Mouse (Mus musculus) inflammation-experienced regulatory T-cells, adult 6 months (primary cell): ENCODE data around the gene Fam198b. TPM values are rescaled to one million over a fixed set of nuclear protein-coding genes. Genes with fewer than 3 reads are reported as not detected.

Source experiments
- ATAC-seq: one replicate; pipeline ENCODE4 v1.8.0; 2017
- polyA plus RNA-seq, 3 experiments: library from polyadenylated mRNA; unstranded; fragments of 100-300 nt; shearing (Covaris generic); gene quantifications; one replicate each; pipeline ENCODE4 v1.2.1; 2017

The Fam198b gene
- polyA plus RNA-seq, 3 experiments from 2014 or later: 0.26 TPM; not detected in 2

DNA sequence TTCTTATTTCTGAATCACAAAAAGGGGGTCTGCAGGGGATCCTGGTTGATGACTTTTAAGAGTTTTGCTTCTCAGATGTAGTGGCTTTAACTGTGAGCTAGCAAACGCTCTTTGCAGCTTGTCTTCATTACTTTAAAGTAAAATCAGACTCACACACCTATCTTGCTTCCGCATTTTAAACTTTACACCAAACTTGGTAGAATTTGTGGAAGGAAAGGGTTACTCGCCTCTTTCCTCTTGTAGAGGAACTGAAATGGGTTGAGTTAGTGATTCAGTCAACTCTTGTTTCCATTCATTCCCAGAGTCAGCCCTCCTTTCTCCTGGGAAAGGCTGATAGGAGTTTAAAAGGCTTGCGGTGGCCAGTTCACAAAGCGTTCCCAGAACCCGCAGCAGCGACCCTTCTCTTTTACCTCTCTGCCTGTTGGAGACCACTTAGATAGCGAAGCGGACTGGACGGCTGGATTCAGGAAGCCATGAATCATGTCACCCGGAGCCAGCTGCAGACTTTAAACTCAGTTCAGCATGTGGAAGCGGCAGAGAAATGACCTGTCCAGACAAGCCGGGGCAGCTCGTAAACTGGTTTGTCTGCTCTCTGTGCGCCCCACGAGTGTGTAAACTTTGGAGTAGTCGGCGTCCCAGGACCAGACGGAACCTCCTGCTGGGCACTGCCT is 1.5 kb downstream of the Fam198b start:
- no peak for ATAC-seq

DNA sequence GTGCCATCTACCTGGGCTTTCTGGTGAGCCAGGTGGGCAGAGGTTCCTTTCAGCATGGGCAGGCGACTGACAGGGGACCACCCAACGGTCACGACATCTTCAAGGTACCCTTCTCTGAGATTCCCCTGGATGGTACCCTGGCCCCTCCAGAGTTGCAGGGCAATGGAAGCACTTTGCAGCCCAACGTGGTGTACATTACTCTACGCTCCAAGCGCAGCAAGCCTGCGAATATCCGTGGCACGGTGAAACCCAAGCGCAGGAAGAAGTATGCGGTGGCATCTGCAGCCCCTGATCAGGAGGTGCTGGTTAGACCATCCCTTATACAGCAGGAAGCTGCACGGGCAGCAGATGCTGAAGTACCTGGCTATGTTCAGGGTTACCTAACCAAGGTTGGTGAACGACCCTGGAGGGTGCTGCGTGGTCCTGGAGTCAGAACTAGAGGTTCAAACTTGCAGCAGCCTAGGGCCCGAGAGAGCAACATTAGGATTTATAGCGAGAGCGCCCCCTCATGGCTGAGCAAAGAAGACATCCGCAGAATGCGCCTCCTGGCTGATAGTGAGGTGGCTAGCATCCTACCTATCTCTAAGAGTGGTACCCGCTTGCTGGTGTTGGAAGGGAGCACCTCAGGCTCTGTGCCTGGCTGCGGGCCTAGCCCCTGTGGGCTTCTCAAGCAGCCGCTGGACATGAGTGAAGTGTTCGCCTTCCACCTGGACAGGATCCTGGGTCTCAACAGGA is 2.2 kb downstream of the Fam198b start:
- no peak for ATAC-seq

DNA sequence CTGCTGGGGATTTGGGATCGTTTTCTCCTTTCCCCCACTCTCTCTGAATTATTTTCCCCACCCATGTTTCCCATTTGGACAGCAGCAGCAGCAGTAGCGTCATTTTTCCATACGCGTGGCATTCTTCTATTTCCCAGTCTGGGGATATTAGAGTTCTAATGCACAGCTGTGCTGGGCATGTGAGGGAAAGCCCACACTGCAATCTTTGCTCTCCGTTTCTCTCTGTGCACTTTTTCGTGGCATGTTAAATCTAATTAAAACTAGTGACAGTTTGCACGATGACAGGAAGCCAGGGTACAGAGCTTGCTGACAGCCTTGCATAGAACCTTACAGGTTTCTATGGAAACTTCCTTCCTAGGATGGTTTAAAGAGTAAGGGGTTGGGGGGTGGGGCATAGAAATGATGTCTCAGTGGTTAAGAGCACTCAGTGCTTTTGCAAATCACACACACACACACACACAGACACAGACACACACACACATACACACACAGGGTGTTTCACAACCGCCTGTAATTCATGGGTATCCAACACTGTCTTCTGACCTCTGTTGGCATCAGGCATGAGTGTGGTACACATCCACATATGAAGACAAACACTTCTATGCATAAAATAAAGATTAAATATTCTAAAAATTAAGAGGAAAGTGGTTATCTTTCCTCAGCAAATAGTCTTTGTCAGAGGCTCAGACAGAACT is 3.0 kb downstream of the Fam198b start:
- no peak for ATAC-seq

DNA sequence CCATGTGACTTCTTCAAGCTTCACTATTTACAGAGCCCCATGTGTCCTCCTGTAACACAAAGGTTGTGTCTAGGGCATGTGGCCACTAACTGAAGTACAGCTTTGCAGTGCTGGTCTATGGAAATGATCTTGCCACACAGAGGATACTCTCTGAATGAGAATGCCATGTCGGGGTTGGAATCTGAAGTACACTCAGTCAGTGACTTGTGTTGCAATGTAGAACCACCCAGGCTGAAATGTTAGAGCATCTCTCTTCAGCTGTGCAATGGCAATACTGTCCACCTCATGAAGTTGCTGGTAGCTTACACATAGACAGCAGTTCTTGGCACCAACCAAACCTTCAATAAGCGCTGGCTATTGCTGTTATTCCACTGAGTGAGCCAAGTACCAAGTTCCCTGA is 3.6 kb downstream of the Fam198b start:
- no peak for ATAC-seq

DNA sequence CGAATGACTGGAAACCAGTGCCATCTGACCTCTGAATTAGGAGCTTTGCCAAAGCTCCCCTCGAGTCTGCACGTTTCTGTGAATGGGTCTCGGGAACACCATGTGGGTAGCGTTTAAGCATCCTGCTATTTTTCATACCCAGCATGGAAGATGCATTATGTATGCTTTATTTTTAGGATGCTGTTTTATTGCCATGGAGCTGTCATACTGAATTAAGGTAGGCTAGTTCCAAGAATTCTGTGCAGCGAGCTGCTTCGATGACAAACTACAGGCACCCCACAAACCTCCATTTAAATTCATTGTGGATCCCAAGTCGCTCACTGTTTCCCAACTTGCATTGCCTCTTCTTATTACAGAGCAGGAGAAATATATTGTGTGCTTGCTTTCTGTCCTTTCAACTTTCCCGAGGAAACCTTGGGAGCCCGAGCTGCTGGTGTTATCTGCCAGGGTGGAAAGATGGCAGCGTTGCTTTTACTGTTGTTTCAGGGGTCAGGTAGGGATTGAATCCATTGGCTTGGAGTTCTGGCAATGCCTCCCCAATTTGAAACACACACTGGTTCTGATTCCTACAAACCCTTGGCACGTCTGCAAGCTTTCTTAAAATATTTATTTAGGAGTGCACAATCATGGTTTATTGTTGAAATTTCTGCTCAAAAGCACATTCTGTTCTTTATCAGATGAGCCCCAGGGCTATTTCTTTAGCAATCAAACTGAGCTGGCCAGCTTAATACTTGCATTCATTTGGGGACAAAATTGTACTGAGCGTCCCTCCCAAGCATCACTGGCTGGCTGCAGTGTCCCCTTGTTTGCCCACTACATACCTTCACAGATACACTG is 13.4 kb downstream of the Fam198b start:
- ATAC-seq: no peak

DNA sequence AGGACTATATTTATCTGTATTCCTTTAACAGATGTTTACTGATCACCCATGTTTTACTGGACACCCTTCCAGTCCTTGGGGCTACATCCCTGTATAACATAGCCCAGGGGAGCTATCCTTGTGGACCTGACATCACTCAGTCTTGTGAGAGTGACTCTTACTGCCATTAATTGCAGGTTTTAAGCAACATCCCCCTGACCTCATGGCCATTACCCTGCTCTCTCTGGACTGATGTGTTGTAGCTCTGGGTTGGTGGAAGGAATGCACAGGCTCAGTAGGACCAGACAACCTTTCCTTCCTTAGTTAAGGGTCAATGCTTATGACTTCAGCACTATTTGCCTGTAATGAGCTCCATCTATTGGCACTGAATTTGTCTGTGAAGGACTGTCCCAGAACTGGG is 14.2 kb downstream of the Fam198b start:
- no peak for ATAC-seq

DNA sequence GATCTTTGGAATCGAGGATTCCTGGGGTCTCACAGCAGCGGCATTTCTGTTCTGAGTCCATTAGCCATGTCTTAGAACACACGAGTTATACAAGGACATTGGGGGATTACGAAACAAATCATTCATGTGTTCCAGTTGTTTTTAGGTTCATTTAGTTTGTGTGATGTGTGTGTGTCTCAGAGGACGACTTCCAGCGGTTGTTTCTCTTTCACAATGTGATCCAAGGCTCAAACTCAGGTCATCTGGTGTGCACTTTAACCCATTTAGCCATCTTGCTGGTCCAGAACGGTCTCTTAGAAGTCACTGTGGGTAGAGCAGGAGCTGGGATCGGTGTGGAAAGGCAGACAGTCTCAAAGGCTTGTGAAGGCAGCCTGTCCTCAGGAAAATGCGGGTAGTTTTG is 15.6 kb downstream of the Fam198b start:
- ATAC-seq: no peak

DNA sequence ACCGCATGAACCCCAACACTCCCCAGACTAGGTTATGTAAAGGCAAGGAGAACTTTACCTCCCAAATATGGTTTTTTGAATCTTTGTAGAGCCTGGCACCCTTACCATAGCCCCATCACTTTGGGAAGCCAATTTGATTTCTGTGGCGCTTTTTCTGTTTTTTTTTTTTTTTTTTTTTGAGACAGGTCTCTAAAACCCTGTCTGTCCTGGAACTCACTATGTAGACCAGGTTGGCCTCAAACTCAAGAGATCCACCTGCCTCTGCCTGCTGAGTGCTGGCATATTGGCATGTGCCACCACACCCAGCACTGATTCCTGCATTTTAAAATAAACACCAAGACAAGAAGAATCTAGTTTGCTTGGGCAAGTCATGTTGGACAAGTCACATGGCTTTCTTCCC is 16.2 kb downstream of the Fam198b start:
- no peak for ATAC-seq

DNA sequence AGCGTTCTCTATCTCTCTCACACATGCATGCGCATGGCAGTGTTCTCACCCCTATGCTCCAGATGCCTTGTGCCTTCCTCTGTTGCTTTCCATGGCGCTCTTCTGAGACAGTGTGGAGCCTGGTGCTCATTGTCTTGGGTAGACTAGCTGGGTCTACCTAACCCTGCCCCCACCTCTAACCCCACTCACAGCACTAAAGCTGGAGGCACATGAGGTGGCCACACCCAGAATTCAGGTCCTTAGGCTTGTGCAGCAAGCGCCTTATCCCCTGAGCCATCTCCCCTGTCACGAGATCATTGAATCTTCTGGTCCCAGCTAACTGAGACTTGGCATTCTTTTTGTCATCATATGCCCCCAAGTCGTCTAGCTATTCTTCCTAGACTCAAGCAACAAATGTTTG is 17.0 kb downstream of the Fam198b start:
- no peak for ATAC-seq

DNA sequence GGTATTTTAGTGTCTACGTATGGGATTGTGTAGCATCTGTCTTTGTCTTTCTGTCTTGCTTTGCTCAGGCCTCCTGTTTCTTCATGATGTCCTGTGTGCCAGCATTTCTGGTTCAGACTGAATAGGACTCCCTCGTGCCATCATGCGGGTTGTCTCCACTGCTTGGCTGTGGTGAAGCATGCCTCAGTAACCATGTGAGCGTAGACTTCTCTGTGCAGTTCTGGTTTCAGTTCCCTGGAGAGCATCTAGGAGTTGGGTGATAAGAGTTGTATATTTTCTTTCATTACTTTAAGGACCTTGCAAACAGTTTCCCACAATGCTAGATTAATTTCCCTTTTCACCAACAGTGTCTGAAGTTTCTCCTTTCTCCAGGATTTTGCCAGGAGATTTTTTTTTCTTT is 17.4 kb downstream of the Fam198b start:
- no peak for ATAC-seq

DNA sequence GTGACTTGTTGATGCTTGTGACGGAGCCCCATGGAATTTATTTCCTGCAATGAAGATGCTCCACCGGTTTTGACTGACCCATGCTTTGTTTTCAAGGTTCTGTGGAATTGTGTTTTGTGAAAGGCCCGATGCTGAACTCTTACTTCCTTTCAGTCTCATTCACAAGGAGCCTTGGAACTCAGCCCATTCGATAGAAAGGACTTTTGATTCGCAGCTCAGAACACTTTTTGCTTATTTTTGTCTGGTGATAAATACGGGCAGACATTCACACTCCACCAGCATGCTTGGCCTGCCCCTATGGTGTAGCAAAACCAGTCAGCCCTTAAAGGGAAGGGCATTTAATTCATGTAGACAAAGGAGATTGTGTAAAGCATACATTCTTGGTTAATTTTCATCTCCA is 19.5 kb downstream of the Fam198b start:
- no peak for ATAC-seq

DNA sequence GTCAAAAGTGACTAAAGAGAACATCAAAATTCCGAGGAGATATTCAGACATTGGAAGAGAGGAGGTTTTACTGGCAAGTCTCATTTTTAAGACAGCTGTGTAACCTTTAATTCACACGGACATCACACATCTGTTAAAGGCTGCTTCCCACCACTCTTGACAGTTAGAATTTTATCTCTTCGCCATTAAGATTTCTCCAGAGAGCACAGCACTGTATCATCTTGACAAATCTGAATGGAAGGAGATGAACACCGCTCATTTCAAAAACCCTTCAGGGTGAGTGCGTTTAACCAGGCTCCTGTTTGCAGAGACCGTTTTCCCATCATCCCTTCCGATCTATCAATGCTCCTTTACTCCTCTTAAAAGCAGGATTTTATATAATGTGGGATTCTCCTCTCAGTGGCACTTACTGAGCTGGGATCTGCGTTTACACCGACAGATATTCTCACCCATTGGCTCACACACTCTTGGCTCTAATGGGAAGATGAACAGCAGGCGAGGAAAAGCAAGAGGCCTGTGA is 20.0 kb downstream of the Fam198b start:
- no peak for ATAC-seq

DNA sequence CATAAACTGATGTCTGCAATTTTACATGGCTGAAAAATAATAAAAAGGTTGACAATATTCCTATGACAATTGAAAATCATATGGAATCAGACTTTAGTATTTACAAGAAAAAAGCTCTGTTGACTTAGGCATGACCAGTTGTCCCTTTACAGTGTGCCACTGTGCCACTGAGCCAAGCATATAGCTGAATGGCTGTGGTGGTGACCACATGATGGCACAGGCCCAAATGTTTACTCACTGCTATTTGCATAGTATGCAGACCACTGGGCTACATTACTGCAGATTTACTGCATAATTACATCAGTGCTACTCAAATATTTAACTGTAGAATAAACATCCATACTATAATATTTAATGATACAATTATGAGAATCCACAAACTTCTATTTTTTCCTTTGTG is 21.1 kb downstream of the Fam198b start:
- ATAC-seq: no peak

DNA sequence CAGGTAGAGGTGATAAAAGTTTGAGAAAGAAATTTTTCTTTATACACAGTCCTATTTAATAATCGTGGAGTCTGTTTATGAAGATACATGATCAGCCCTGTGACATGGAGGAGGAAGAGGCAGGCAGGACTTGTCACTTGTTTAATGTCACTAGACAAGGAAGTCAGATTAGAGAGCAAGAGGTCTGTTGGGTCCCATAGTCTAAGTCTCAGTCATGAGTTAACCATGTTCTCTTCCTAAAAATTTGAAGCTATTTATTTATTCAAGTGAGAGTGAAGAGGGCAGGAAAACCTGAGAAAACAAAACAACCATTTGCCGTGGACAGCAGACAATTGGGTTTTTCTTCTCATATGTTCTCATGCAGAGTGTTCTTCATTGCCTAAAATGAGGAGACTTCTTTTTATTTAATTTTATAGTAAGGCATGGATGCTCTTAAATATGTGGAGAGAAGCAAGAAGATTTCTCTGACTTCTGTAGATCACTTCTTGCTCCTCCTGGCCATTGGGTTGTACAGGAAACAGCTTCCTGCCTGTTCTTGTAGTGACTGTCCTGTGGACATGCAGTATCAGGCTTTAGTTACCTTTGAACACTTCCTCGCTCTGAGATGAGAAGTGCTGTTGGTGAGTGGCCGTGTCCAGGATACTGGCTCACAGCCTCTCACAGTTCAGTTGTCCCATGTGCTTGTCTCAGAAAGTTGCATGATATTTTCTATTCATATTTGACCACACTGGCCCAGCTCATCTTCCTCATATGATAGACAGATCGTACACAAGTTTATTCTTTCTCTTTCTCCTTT is 22.1 kb downstream of the Fam198b start:
- ATAC-seq: no peak

DNA sequence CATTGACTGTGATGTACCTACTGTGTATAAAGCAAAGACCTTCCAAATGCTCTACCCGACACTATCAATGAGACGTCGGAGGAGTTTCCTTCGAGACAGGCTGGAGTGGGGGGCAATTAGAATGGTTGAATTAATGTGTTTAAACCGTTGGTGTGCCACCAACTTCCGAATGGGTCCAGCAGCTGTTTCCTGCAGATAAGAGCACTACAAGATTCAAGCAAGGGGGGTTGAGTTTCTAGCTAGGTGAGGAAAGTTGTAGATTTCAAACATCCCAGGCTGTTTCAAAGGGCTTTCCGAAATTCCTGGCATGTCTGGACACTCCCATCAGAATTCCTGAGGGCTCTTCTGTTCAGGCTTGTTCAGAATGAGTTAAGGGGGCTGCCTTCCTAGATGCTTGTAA is 22.9 kb downstream of the Fam198b start:
- no peak for ATAC-seq

DNA sequence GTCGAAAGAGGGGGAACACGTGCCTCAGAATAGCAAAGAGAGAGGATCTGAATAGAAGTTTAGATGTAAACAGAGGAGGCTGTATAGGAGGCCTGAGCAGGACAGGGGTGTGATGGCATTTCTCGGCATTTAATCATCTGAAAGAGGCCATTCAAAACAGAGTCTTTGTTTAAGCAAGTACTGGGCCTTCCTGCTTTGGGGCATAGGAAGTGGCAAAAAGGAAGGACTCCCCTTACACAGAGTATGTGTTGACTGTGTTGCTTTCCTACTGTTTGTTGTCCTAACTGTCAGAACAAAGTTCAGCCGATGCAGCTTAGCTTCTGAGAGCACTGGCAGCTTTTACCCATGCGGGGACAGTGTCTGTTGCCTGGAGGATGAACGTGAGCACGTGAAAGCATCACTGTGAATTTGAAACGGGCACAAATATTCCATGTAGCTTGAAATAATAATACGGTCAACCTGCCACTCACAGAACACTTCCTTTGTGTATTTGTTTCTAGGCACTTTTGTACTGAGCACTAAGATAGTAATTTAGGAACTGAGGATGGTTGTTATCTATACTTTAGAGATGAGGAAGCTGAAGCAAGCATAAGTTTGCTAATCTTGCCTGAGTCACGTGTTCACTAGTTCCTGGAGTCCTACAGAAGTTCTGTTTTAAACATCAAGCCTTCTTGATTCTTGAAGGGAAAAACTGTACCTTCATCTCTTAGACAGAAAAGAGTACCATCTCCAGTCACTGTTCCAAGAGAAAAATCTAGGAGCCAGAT is 26.2 kb downstream of the Fam198b start:
- no peak for ATAC-seq

DNA sequence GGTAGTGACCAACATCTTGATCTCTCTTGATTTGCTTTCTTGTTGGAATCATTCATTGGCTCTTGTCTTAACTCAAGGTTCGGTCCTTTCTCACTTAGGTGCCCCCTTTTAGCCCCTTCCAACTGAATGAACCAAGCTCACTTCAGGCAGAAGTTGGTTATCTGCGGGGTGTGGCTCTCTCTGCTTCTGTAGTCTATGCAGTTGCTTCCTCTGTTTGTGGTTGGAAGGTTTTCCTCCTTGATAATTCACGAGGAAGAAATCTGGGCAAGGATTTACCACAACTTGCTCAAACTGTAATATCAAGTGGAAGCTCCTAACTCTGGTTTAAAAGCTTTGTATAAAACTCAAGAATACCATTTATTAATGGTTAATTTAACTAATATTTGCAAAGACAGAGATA is 26.8 kb downstream of the Fam198b start:
- ATAC-seq: no peak

DNA sequence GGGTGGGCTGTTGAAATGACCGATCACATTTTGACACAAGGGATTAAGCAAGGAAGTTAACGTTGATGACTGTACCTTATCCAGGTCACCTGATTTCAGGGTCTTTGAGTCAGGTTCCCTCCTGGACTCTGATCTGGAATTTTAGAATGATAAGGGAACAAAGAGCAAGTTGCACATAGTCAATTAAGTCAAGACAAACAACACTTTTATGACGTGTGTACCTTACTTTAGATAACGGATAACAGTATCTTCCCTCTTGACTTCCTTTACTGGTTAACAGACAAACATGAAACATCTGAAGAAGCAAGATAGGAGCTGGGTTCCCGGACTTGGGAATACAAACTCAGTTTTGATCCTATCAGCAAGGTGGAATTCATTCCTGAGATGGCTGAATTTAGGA is 29.7 kb downstream of the Fam198b start:
- no peak for ATAC-seq

DNA sequence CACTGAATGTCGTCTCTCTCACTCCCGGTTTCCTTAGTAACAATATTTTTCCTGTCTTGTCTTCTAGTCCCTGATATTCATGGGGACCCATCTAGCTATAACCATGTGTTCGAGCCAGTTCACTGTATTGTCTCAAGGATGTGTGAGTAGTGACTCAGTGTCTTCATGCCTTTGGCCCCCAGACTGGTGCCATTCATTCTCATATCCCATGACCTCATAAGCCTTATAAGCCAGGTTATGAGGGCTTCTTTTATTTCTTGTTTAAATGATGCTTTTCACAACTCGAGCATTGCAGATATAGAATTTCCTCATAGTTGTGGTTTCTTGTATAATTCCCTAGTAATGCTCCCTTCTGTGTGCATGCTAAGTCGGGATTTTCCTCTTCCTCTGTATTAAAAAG is 31.9 kb downstream of the Fam198b start:
- ATAC-seq: no peak

DNA sequence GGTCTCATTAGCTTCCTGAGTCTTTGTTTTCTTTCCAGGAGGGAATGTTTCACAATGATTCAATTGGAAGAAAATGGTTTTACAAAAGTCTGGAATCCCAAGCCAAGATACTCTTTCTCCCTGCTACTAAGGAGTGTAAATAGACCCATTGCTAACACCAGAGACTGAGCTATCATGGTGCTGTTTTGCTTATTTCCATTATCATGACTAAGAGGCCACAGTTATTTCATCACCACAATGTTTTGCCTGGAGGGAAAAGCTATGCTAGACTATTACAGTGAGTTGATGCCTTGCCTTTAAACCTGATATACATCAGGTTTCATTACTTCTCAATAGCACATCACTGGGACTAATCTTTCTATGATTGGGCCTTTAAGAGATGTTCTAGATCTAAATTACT is 34.4 kb downstream of the Fam198b start:
- ATAC-seq: no peak
